Mouse (Mus musculus): Measurements from ENCODE around the gene Cdc14a. TPM values are rescaled to one million over a fixed set of nuclear protein-coding genes. Genes with fewer than 3 reads are reported as not detected.

The Cdc14a gene
- total RNA-seq (2022): 1 to 10 TPM; 3.3 to 4.2 (median 3.7) TPM

DNA sequence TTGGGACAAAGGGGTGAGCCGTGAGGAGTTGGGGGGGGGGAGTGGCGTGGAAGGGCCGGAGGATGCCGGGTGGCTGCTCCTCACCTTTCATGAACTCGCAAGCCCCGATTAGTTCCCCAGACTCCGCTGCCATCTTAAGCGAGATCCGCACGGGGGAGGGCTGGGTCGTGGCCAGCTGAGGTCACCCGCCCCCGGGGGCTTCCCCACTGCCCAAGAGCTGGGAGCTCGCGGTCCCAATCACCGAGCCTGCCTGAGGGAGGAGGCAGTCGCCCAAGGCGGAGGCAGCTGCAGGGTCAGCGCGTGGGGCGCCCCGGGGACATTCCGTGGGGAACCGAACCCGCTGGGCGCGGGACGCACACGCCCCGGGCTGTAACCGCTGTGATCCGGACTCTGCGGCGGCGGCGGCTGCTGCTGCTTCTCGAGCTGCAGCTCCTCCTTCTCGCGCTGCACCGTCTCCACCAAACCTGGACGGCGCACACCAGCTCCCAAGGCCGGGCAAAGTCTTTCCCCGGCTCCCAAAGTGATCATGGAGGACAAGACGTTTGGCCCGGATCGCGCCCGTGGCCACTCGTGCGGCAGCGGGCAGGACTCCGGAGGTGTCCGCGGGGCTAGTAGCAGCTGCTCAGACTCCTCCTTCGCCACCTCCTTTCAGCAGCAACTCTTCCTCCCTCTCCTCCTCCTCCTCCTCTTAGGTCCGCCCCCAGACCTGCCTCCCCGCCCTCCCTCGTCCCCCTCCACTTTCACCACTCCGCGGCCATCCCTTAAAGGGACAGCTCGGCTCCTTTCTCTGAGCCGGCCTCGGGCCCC is at the start of gene Cdc14a:
Cdc14a (minus strand) TSS at position 680 of the 807 bp plus-strand sequence.
- DNase-seq (ENCODE audit: low spot score): peak; percentile 76

DNA sequence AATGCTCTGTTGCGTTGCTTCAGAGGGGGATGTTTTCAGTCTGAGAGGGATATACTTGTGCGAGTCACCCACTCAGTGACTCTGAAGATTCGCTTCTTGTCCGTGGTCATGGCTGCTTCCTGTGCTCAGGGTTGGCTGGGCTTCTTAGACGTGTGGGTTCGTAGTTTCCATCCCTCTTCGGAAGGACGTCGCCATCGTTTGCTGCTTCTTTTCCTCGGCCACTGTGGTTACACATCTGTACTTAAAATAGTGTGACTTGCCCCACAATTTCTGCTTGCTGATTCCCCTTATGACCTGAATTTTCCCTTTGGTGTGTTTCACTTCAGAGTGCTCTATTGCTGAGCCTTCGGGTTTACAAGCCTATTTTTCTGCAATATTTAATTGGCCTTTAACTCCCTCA is 41.9 kb upstream of the Cdc14a start:
- no peak for DNase-seq (ENCODE audit: low spot score)

DNA sequence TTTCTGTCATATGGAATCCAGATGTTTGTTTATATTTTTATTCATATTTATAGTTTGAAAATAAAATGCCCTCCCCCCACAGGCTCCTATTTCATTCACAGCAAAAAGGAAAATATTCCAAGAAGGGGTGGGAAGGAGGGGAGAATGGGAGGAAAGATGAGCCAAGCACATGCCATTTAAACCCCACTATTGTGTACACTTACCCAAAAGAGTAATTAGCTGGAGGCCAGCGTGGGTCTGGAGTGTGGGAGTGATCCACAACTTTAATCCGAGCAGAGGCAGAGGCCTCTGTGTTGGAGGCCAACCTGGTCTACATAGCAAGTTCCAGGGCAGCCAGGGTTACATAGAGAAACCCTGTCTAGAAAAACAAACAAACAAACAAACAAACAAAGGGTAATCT is 40.5 kb upstream of the Cdc14a start:
- DNase-seq (ENCODE audit: low spot score): no peak

DNA sequence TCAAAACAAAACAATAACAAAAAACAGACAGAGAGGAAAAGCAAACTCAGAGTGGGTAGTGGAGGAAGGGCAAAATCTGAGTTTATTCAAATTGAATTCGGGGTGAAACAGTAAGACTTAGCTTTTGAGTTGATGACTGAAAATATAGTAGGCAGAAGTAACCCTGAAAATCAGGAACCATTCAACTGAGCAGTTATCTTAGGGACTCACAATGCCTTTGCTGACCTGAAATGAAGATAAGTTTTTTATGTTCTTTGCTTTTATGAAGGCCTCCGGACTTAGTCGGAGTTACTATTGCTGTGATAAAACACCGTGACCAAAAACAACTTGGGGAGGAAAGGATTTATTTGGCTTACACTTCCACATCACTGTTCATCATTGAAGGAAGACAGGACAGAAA is 37.2 kb upstream of the Cdc14a start:
- no peak for DNase-seq (ENCODE audit: low spot score)

DNA sequence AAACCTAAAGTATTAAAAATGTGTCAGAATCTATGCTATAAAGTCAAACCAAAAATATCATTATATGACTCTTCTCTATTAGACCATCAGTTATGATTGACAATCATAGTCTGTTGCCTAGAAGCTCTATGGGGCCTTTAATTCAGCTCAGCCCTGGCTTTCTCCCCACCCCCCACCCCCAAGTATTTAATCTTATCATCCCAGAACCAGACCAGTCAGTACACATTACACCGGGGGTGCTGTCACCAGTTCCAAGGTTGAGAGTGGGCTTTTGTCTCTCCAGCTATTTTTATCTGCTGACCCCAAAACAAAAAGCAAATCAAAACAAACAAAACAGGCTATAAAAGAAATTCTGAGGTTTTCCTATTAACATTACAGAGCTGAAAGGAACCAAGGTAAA is 30.7 kb upstream of the Cdc14a start:
- DNase-seq (ENCODE audit: low spot score): no peak

DNA sequence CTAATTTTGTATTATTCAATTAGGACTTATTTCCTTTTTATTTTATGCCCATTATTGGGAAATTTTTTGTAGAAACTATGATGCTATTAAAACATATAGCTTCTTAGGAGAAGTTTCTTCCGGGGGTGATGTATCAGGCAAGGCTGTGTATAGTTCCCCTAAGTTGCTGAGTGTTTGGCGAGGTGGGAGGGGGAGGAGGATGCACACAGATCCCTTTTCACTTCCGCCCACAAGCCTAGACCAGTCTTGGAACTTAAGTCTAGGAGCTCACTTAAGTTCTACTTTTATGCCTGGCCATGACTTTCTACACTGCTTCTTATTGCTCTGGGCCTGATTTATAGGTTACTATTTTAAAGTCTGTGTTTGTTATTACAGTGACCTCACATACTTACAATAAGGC is 26.9 kb upstream of the Cdc14a start:
- DNase-seq (ENCODE audit: low spot score): no peak

DNA sequence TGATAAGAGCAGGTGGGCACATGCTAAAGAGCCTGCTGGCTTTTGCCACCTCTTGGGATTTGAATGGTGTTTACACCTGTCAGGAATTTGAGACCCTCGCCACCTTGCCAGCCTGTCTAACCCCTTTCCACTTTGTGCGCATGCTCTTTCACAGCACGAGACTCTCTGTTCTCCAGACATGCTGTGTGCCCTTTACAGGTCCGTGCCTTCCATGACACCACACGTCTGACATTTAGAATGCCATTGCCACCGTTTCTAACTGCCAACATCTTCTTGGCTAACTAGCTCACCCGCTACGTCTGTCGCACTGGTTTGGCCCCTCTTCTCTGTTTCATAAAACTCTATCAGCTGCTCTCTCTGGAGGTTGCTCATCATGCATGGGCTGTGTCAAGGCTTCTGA is 20.5 kb upstream of the Cdc14a start:
- DNase-seq (ENCODE audit: low spot score): no peak

DNA sequence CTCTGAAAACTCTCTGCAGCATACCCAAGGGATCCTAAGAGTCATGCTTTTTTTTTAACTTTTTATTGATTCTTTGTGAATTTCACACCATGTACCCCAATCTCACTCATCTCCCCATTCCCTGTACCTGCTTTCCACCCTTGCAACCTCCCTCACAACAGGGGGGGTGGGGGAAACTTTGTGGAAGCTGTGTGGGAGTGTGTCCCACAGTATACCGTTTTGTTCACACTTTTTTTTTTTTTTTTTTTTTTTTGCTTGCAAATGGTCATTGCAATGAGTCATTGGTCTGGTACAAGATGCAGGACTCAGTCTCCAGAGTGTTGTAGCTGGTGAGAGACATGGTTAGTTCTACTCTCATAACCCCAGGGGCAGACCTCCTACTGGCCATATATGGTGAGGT is 19.0 kb upstream of the Cdc14a start:
- no peak for DNase-seq (ENCODE audit: low spot score)

DNA sequence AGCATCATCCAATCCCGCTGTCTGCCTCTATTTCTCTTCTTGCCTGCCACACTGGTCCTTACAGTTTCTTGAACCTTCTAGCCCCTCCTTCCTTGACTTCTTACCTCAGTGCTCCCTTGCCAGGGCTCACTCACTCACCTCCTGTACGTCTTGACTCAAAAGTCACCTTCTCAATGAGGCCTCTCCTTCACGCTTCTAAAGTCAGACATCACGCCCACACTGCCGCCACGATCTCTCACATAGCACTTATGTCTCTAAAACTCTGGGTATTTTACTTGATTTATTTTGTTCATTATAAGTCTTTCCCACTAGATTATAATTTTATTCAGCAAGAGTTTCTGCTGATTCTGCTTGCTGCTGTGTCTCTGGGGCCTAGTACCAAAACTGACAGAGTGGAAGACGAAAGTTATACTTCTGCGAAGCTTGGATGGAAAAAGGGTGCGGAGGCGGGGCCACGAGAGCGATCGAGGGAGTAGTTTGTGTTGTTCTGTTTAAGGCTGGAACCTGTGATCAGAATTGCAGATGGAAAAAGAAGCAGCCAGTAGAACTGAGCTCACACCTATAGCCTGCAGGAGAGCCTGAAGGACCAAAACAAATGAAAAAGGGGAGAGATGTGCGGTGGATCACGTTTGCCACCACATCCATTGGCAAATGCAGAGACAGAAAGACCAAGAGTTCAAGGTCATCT is 17.8 kb upstream of the Cdc14a start:
- DNase-seq (ENCODE audit: low spot score): no peak

DNA sequence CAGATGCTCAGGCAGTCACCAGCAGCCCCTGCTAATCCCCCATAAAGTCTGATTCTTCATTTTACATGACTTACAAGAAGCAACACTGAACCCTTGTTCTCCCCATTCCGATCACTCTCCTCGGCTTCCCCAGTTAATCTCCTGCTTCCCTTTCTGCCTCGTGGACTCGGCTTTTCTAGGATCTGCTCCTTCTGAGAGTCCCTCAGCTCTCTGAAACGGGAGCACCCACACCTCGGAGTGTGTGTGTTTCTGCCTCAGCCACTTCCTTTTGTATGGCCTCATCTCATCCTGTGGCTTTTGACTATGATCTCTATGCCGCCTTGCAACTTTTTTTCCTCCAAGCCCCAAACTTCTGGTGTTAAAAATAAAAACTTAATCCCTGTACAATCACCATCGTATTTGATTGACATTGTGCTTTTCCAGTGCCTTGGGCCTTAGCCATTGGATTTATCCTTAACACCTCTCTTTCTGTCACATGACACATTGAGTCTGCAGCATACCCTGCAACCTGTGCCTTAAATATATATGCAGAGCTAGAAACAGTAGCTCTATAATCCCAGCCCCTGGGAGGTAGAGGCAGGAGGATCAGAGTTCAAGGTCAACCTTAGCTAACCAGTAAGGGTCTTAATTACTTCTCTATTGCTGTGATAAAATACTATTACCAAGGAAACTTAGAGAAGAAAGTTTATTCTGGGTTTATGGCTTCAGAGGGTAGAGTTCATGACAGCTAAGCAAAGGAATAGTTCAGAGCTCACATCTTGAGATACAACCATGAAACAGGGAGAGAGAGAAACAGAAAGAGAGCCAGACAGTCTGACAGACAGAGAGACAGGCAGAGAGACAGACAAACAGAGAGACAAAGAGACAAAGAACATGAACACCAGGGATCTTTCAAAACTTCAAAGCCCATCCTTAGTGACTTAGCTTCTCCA is 16.5 kb upstream of the Cdc14a start:
- DNase-seq (ENCODE audit: low spot score): no peak

DNA sequence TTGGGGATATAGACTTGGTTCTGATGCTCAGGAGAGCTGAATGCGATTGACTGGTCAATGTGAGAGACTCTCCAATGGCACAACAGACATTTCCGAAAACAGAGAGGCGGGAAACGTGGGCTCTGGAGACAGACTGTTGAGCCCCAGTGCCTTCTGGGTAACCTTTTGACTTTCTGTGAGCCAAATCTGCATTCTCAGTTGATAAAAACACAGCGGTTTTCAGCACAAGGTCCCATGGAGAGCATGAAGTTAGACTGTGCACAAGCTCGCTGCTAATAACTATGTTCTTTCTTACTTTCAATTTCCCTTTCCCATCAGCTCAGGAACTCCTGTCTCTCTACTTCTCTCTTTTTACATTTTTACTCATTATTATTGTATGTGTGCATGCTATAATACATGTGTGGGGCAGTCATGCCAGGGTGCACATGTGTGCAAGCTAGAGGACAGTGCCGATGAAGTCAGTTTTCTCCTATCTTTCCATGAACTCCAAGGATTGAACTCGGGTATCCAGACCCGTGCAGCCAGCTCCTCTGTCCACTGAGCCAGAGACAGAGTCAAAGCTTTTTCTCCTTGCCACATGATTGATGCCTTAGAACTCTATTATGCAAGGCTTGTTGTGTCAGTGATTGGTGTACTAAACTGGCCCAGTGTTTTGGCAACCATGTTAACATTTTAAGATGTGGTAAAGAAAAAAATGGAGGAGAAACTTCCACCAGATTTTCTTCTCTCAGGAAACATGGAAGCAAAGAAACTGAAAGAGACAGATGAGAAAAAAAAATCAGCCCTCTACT is 13.2 kb upstream of the Cdc14a start:
- DNase-seq (ENCODE audit: low spot score): no peak

DNA sequence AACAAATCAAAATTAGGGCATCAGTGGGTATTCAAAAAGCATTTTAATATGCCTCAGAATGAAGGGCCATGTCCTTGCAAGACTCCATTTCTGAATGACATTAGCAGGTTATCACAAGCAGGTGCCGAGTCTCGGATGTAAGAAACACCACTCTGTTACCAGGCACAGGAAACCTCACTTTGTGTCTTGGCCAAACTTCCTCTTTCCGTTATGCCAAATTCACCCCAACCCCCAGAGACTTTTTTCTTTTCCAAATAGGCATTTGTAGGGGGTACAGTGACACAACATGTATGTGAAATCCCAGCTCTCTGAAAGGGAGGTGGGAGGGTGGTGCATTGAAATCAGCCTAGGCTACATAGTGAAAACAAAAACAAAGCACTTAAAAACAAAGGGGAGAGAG is 12.3 kb upstream of the Cdc14a start:
- DNase-seq (ENCODE audit: low spot score): no peak

DNA sequence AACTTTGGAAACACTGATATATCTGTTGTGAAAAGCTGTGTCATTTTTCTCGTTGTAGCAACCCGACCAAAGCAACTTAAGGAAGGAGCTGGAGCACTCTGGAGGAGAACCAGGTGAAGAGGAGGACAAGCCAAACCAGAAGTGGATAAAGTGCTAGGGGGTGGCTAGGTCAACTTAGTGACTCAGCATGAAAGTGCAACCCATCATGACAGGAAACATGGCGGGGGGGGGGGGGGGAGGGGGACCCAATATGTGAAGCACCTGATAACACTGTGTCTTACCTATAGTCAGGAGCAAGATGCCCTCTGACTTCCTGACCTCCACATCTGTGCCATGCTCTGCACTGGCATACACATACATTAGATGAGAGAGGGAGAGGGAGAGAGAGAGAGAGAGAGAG is 10.9 kb upstream of the Cdc14a start:
- DNase-seq (ENCODE audit: low spot score): no peak

DNA sequence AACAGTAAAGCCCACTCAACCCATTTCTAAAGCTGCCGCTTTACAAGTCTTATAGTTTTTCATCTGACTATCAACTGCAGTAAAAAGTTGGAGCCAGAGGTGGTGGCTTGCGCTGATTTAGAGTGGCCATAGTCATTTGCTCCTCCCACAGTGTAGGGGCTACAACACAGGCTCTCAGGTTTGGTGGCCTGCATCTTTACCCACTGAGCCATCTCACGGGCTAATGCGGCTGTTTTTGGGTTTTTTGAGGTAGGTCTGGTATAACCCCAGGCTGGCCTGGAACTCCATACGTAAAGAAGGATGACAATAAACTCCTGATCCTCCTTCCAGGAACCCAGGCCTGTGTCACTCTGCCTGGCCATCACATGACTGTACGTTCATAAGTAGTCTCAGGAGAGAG is 2.1 kb upstream of the Cdc14a start:
- DNase-seq (ENCODE audit: low spot score): no peak

DNA sequence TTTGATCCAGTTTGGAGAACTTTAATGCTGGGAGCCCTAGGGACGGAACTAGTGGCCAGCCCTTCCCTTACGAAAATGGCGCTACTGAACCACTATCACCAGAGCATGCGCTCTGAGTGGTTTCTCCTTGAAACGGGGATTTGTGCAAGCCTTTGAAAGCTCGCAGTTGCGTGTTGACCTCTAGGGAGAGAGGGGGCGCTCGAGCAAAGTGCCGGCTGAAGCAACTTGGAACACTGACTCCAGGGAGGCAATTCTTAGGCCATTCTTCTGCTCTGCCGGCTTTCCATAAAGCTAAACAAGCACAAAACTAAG is 1.1 kb upstream of the Cdc14a start:
- DNase-seq (ENCODE audit: low spot score): peak; percentile 89

DNA sequence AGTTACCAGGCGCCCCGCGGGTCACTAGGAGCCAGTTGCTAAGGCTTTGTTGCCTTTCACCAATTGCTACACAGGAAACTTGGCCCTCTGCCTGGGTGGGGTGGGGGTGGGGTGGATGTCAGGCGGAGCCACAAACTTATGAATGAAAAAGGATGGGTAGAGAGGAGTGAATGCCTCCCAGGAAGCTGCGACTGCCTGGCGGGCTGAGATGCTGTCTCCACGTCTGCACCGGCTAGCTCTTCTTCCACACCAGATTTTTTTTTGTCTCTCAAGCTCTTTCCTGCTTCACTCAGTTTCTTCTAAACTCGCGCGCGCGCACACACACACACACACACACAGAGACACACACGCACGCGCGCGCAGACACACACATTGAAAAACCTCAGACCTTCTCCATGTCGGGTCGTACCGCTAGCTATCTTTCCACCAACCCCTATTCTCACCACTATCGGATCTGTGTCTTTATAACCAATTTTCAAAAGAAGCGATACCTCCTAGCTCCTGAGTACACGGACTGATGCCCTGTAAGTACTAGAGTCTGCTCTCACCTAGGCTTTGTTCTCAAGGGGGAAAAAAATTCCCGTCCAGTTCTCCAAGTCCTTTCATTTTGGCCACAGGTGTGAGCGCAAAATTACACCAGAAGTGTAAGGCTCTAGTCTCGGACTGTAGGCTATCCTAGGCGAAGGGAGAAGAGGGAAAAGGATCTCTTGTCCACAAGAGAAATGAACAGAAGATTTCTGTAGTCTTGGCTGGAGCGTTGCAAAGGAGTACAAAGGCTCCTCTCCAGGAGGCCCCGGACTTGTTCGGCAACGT is 534 bp upstream of the Cdc14a start:
- no peak for DNase-seq (ENCODE audit: low spot score)

DNA sequence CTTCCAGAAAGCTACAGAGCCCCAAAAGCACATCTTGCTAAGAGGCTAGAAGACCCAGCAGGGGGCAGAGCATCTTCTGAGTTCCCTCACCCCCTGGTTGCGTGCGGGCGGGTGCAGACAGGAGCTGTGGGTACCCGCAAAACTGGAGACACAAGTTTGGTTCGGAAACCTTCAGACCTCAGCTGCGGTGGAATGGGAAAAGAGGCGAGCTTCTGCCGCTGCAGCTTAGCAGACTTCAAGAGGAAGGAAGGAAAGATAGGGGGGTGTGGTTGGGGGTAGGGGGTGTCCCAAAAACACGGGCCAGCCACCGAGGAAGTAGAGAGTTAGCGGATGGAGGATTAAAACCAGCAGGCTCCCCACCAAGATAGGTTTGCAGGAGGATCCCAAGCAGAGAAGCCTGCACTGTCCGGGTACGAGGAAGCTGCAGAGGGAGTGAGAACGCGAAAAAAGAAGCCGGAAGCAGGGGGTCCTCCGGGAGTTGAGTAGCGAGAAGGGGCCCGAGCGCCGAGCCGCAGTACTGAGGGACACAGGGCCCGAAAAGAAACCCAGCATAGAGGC is 958 bp downstream of the Cdc14a start:
- DNase-seq (ENCODE audit: low spot score): peak; percentile 31

DNA sequence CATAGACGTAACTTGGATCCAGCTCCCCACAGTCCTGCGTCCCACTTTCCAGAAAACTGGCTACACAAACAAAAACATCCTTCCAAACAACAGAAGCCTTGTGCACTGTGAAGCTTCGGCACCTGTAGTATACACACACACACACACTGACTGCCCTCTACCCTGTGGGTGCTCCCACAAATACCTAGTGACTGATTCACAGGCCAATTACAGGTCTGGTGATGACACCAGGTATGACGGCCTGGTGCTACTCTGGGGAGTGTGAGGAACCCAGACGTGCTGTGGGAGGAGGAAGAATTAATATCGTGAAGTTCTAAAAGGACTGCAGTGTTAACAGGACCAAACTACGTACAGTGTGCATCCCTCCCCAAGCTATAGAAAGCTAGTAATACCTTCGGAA is 1.8 kb downstream of the Cdc14a start:
- no peak for DNase-seq (ENCODE audit: low spot score)

DNA sequence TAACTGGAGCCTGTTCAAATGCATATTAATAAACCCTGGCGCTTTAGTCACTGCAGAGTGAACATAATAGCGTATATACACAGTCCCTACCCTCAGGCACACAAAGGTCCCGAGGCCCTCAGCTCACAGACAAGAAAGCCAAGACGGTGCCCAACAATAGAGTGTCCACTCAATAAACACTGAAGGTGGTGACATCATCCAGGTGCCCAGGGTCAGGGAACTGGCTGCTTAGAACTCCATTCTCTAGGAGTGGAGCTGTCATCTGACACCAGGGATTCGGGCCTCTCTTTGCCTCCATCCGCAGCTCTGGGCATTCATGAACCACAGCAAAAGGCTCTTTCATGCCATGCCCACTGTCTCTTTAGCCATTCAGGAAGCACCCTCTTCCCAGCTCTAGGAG is 2.7 kb downstream of the Cdc14a start:
- no peak for DNase-seq (ENCODE audit: low spot score)

DNA sequence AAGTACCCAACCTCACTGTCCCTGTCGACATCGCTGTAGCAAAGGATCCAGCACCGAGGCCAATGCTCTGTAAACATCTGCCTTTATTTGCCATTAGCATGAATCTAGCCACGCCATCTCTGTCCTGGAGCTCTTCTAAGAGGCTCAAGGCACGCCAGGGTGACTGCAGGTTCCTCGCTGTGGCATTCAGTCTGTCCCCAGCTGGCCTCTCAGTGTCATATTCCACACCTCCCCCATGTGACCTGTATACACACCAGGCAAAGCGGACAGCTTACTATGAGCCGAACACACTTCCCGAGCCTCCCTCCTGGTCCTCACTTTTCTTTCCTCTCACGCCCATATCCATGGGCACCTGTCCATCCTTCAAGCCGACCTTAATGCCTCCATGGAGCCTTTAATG is 4.0 kb downstream of the Cdc14a start:
- DNase-seq (ENCODE audit: low spot score): no peak
